Mouse (Mus musculus): Measurements from ENCODE around the gene Ube2s. TPM values are rescaled to one million over a fixed set of nuclear protein-coding genes. Genes with fewer than 3 reads are reported as not detected.

Gene Ube2s
- polyA plus RNA-seq, 1 experiment: 131 TPM

GRCm38 (mm10) chr7:4779921-4780320 lies 32.5 kb downstream of the Ube2s start:
- Histone ChIP-seq H3K4me1 (ENCODE audit: control insufficient read depth, insufficient read depth, low read length) (no peaks in the 10 kb centered on the region), H3K27ac (ENCODE audit: insufficient read depth, low read depth, low read length) (no peak overlapping the region), H3K4me3 (ENCODE audit: insufficient read depth, low read length) (no peak overlapping the region)
- no peak for TF ChIP-seq CTCF (IDR thresholded peaks at IDR 0.05; ENCODE audit: low read depth, low read length)
- no peak for TF ChIP-seq POLR2A (IDR thresholded peaks at IDR 0.05; ENCODE audit: borderline replicate concordance, low read depth, low read length)

GRCm38 (mm10) chr7:4777851-4778637 lies 34.3 kb downstream of the Ube2s start:
- Histone ChIP-seq H3K27ac (ENCODE audit: insufficient read depth, low read depth, low read length) (no peak overlapping the region), H3K4me3 (ENCODE audit: insufficient read depth, low read length) (no peak overlapping the region), H3K4me1 (ENCODE audit: control insufficient read depth, insufficient read depth, low read length) (no peaks in the 10 kb centered on the region)
- TF ChIP-seq POLR2A (IDR thresholded peaks at IDR 0.05; ENCODE audit: borderline replicate concordance, low read depth, low read length) (no peak), CTCF (IDR thresholded peaks at IDR 0.05; ENCODE audit: low read depth, low read length) (no peak)

GRCm38 (mm10) chr7:4776861-4777830 lies 35.2 kb downstream of the Ube2s start:
- Histone ChIP-seq H3K4me1 (ENCODE audit: control insufficient read depth, insufficient read depth, low read length) (no peaks in the 10 kb centered on the region), H3K4me3 (ENCODE audit: insufficient read depth, low read length) (peak overlapping the region; percentile 37), H3K27ac (ENCODE audit: insufficient read depth, low read depth, low read length) (no peak overlapping the region)
- no peak for TF ChIP-seq POLR2A (IDR thresholded peaks at IDR 0.05; ENCODE audit: borderline replicate concordance, low read depth, low read length)
- no peak for TF ChIP-seq CTCF (IDR thresholded peaks at IDR 0.05; ENCODE audit: low read depth, low read length)

GRCm38 (mm10) chr7:4776131-4776530 lies 36.3 kb downstream of the Ube2s start:
- no peaks in the 10 kb centered on the region for H3K4me1 ChIP-seq (ENCODE audit: control insufficient read depth, insufficient read depth, low read length)
- H3K27ac ChIP-seq (ENCODE audit: insufficient read depth, low read depth, low read length): no peak overlapping the region
- TF ChIP-seq CTCF (IDR thresholded peaks at IDR 0.05; ENCODE audit: low read depth, low read length) (no peak), POLR2A (IDR thresholded peaks at IDR 0.05; ENCODE audit: borderline replicate concordance, low read depth, low read length) (no peak)
- H3K4me3 ChIP-seq (ENCODE audit: insufficient read depth, low read length): no peak overlapping the region

GRCm38 (mm10) chr7:4771202-4771601 lies 41.2 kb downstream of the Ube2s start, which contains the start of gene Fam71e2:
Gene Fam71e2 (minus strand): TSS chr7:4771302.
- H3K27ac ChIP-seq (ENCODE audit: insufficient read depth, low read depth, low read length): no peak within 1 kb of the TSS
- TF ChIP-seq CTCF (IDR thresholded peaks at IDR 0.05; ENCODE audit: low read depth, low read length) (no peak), POLR2A (IDR thresholded peaks at IDR 0.05; ENCODE audit: borderline replicate concordance, low read depth, low read length) (no peak)
- no peak within 1 kb of the TSS for H3K4me3 ChIP-seq (ENCODE audit: insufficient read depth, low read length)
- H3K4me1 ChIP-seq (ENCODE audit: control insufficient read depth, insufficient read depth, low read length): no peaks in the 10 kb centered on the region

DNA sequence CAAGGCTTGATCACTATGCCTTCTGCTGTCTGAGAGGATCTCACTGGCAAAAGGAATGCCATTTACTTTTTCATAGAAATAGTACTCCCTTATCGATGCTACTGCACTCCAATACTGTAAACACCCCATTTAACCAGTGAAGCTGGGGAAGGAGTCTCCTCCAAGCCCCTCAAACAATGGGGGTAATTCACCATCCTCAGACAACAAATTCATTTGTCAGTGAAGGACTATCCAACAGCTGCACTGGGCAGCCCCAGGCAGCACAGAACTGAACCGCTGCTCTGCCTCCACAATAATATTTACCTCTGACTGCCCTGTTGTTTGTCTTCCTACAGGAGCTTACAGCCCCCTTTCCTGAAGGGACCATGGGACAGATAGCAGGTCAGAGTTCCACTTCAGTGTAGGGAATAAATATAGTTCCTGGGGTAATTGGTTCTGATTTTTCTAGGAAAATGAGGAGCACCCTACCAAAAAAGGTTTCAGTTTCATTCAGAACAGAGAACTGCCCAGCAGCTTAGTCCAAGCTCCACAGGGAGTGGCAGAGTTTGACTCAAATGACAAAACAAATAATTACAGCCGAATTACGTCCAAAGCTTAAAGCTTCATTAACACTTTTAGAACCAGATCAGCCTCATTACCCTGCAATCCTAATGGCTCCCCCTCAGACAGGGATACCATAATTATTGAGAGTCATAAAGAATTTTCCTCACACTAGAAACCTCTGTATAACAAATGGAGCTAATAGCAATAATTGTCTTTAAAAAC lies 47.3 kb downstream of the Ube2s start:
- no peak for TF ChIP-seq POLR2A (IDR thresholded peaks at IDR 0.05; ENCODE audit: borderline replicate concordance, low read depth, low read length)
- TF ChIP-seq CTCF (IDR thresholded peaks at IDR 0.05; ENCODE audit: low read depth, low read length): no peak
- H3K4me3 ChIP-seq (ENCODE audit: insufficient read depth, low read length): no peak overlapping the region
- H3K27ac ChIP-seq (ENCODE audit: insufficient read depth, low read depth, low read length): no peak overlapping the region
- H3K4me1 ChIP-seq (ENCODE audit: control insufficient read depth, insufficient read depth, low read length): no peaks in the 10 kb centered on the region

DNA sequence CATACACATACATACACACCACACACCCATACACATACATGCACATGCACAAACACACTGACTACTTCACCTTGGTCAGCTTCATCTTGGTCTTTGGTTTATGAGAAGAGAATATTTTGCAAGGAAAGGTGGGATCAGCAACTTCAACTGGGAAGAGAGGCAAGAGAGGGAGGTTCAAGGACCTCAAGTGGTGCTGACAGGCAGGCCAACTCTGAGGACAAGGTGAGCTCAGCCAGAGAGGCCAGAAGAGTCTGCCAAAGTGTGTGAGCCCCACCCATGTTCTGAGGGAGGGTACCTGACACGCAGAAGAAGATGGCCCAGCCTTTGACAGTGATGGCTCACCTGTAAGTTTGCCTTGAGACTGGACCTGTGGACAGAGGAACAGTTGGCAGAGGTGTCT lies 52.7 kb downstream of the Ube2s start:
- H3K4me1 ChIP-seq (ENCODE audit: control insufficient read depth, insufficient read depth, low read length): no peaks in the 10 kb centered on the region
- TF ChIP-seq CTCF (IDR thresholded peaks at IDR 0.05; ENCODE audit: low read depth, low read length): no peak
- no peak overlapping the region for H3K27ac ChIP-seq (ENCODE audit: insufficient read depth, low read depth, low read length)
- no peak overlapping the region for H3K4me3 ChIP-seq (ENCODE audit: insufficient read depth, low read length)

- Histone ChIP-seq H3K27ac (ENCODE audit: insufficient read depth, low read depth, low read length) (no peak within 1 kb of the TSS), H3K4me1 (ENCODE audit: control insufficient read depth, insufficient read depth, low read length) (0 out of 2 replicates have a peak, but pooled peaks cover 2% of the 10 kb centered on the region), H3K4me3 (ENCODE audit: insufficient read depth, low read length) (peak within 1 kb of the TSS; percentile 36)
- no peak for TF ChIP-seq CTCF (IDR thresholded peaks at IDR 0.05; ENCODE audit: low read depth, low read length)
- no peak for TF ChIP-seq POLR2A (IDR thresholded peaks at IDR 0.05; ENCODE audit: borderline replicate concordance, low read depth, low read length)
Observed at GRCm38 (mm10) chr7:4752821-4753570, 59.4 kb downstream of the Ube2s start, which contains the start of gene Cox6b2. Gene Cox6b2 (minus strand): TSS chr7:4753094.
